Mouse (Mus musculus) liver, embryonic 14.5 days (tissue): ENCODE results near the gene Usp27x. TPM values are rescaled to one million over a fixed set of nuclear protein-coding genes. Genes with fewer than 3 reads are reported as not detected.

Experiments
- ATAC-seq: fragments of 200-750 bp; cut with Nextera tagmentation; 2 replicates; pipeline ENCODE4 v1.8.0; 2017; ENCODE audit warnings: moderate number of reproducible peaks, mild to moderate bottlenecking, moderate library complexity; ENCODE audit not compliant: insufficient read depth
- DNase-seq, 3 experiments: peaks; one replicate each; pipeline ENCODE4 v3.0.0-alpha.2; 2012 to 2013; ENCODE audit warnings: low read depth in 3 of 3, low spot score in 3 of 3
- H3K27ac ChIP-seq: fragments of 300-500 bp; sonication (generic); 2 replicates; pipeline ENCODE4 v1.5.1; 2014; ENCODE audit warnings: moderate library complexity, mild to moderate bottlenecking, control low read depth, inconsistent platforms
- H3K27me3 ChIP-seq: fragments of 300-500 bp; sonication (generic); 2 replicates; pipeline ENCODE4 v1.6.1; 2014; ENCODE audit warnings: mild to moderate bottlenecking, low read length, moderate library complexity; ENCODE audit not compliant: control insufficient read depth, insufficient read depth
- H3K36me3 ChIP-seq: fragments of 300-500 bp; sonication (generic); replicated peaks from 2 replicates; pipeline ENCODE4 v1.6.1; 2014; ENCODE audit warnings: low read depth; ENCODE audit not compliant: control insufficient read depth, insufficient read depth
- H3K4me1 ChIP-seq, 2 experiments: fragments of 200-500 bp in 1 of 2; fragments of 300-500 bp in 1 of 2; sonication (generic) in 1 of 2; replicated peaks; 2 replicates each; pipeline ENCODE4 v1.6.1; 2012 to 2014; ENCODE audit warnings: antibody characterized with exemption in 1 of 2, inconsistent platforms in 1 of 2, low read length in 1 of 2; ENCODE audit not compliant: control insufficient read depth in 2 of 2, insufficient read depth in 2 of 2
- H3K4me2 ChIP-seq: fragments of 300-500 bp; sonication (generic); 2 replicates; pipeline ENCODE4 v1.6.1; 2014; ENCODE audit warnings: low read depth, mild to moderate bottlenecking, control low read depth, moderate library complexity
- H3K4me3 ChIP-seq, 2 experiments: fragments of 200-500 bp in 1 of 2; fragments of 300-500 bp in 1 of 2; sonication (generic) in 1 of 2; 2 replicates each; pipeline ENCODE4 v1.5.1; 2012 to 2014; ENCODE audit warnings: low read depth in 2 of 2, low read length in 2 of 2, mild to moderate bottlenecking in 2 of 2, control low read depth in 1 of 2, inconsistent platforms in 1 of 2, moderate library complexity in 1 of 2; ENCODE audit not compliant: insufficient read depth in 1 of 2
- H3K9ac ChIP-seq: fragments of 300-500 bp; sonication (generic); replicated peaks from 2 replicates; pipeline ENCODE4 v1.6.1; 2014; ENCODE audit warnings: mild to moderate bottlenecking, control low read depth, moderate library complexity
- H3K9me3 ChIP-seq: fragments of 300-500 bp; sonication (generic); 2 replicates; pipeline ENCODE4 v1.6.1; 2016; ENCODE audit warnings: low read length, mixed read lengths; ENCODE audit not compliant: control insufficient read depth
- CTCF ChIP-seq: IDR thresholded peaks from 2 replicates; pipeline ENCODE4 v1.5.1; 2016; ENCODE audit warnings: antibody characterized with exemption, low read depth, control low read depth
- EP300 ChIP-seq: IDR thresholded peaks from 2 replicates; pipeline ENCODE4 v1.6.1; 2016; ENCODE audit warnings: antibody characterized with exemption, low read depth
- WGBS: fragments of 180-500 bp; shearing (Covaris S2); extraction: QIAGEN DNeasy Blood & Tissue Kit; methylation state at CpG from one replicate; pipeline ENCODE4 v1.1.7; 2014; ENCODE audit not compliant: insufficient replicate concordance; 5-methylcytosine and 5-hydroxymethylcytosine counted together
- polyA plus RNA-seq, 2 experiments: library from polyadenylated mRNA; depleted of rRNA in 1 of 2; stranded (reverse) in 1 of 2; unstranded in 1 of 2; fragments of >200 nt; fragmentation: Nextera tagmentation in 1 of 2; extraction: Ambion mirVana in 1 of 2; gene quantifications; 2 replicates each; pipeline versions ENCODE4 v1.2.1 to v1.2.3; 2012 to 2014

The Usp27x gene
- polyA plus RNA-seq, 2 experiments, result 0.26 TPM; not detected in 1

GRCm38 (mm10) chrX:7416178-7416871 is 40.7 kb upstream of the Usp27x start:
- no peaks in the 10 kb centered on the region for H3K27me3 ChIP-seq

GRCm38 (mm10) chrX:7415308-7415707 is 39.7 kb upstream of the Usp27x start:
- no peaks in the 10 kb centered on the region for H3K27me3 ChIP-seq
- H3K36me3 ChIP-seq, result no peaks in the 10 kb centered on the region
- ATAC-seq (no peak), DNase-seq (no peak)
- H3K27ac ChIP-seq, result no peak overlapping the region
- H3K4me1 ChIP-seq, result 0 out of 4 replicates have a peak, but pooled peaks cover 0 to 2% of the 10 kb centered on the region in 2 experiments
- H3K4me2 ChIP-seq, result no peak overlapping the region
- H3K9me3 ChIP-seq, result no peaks in the 10 kb centered on the region
- TF ChIP-seq CTCF, result no peak
- WGBS, result 62% methylated on average over 6 of the region's 6 CpGs
- no peak overlapping the region for H3K4me3 ChIP-seq
- no peak overlapping the region for H3K9ac ChIP-seq

More at GRCm38 (mm10) chrX:7416178-7416871, 40.7 kb upstream of the Usp27x start:
- Histone ChIP-seq H3K4me1 (0 out of 4 replicates have a peak, but pooled peaks cover 0 to 2% of the 10 kb centered on the region in 2 experiments), H3K4me3 (no peak overlapping the region), H3K4me2 (no peak overlapping the region), H3K27ac (no peak overlapping the region), H3K9ac (no peak overlapping the region), H3K36me3 (no peaks in the 10 kb centered on the region), H3K9me3 (no peaks in the 10 kb centered on the region)
- ATAC-seq (no peak), DNase-seq (no peak)
- 73% methylated on average over 12 of the region's 12 CpGs for WGBS
- TF ChIP-seq EP300, result no peak
- TF ChIP-seq CTCF, result no peak

GRCm38 (mm10) chrX:7412239-7413033 is 36.8 kb upstream of the Usp27x start:
- ATAC-seq, result no peak
- TF ChIP-seq EP300 (no peak), CTCF (no peak)
- no peak overlapping the region for H3K4me3 ChIP-seq
- no peak overlapping the region for H3K27ac ChIP-seq
- no peaks in the 10 kb centered on the region for H3K9me3 ChIP-seq
- no peak for DNase-seq
- no peaks in the 10 kb centered on the region for H3K36me3 ChIP-seq
- H3K9ac ChIP-seq, result no peak overlapping the region
- no peaks in the 10 kb centered on the region for H3K27me3 ChIP-seq
- H3K4me1 ChIP-seq, result 0 out of 4 replicates have a peak, but pooled peaks cover 0 to 2% of the 10 kb centered on the region in 2 experiments
- 71% methylated on average over 16 of the region's 16 CpGs for WGBS
- H3K4me2 ChIP-seq, result no peak overlapping the region

GRCm38 (mm10) chrX:7376586-7376985 is 956 bp upstream of the Usp27x start:
- Histone ChIP-seq H3K27me3 (no peaks in the 10 kb centered on the region), H3K9me3 (no peaks in the 10 kb centered on the region), H3K4me1 (0 out of 4 replicates have a peak, but pooled peaks cover 0 to 3% of the 10 kb centered on the region in 2 experiments), H3K4me2 (peak overlapping the region; percentile 63), H3K9ac (no peak overlapping the region), H3K36me3 (no peaks in the 10 kb centered on the region), H3K4me3 (peak overlapping the region; percentile 50 to 56; a peak in 2 of 4 replicates), H3K27ac (no peak overlapping the region)
- TF ChIP-seq EP300 (no peak), CTCF (no peak)
- no peak for DNase-seq
- no peak for ATAC-seq
- 41% methylated on average over 4 of the region's 4 CpGs for WGBS

- Histone ChIP-seq H3K4me3 (peak overlapping the region; percentile 50 to 56), H3K9ac (no peak overlapping the region; the same call in 1 of the 2 replicates), H3K4me1 (0 out of 4 replicates have a peak, but pooled peaks cover 0 to 3% of the 10 kb centered on the region in 2 experiments), H3K9me3 (no peaks in the 10 kb centered on the region), H3K4me2 (peak overlapping the region; percentile 63), H3K27me3 (no peaks in the 10 kb centered on the region), H3K27ac (no peak overlapping the region), H3K36me3 (no peaks in the 10 kb centered on the region)
- ATAC-seq (peak; percentile 59; the same call in 1 of the 2 replicates), DNase-seq (no peak)
- TF ChIP-seq EP300 (no peak), CTCF (no peak)
- 12% methylated on average over 39 of the region's 40 CpGs for WGBS
These were observed 311 bp downstream of the Usp27x start for GRCm38 (mm10) chrX:7375322-7375715.
